Mouse (Mus musculus): ENCODE results near the gene Itm2c.

- TF ChIP-seq CTCF (IDR thresholded peaks at IDR 0.05; ENCODE audit: low read depth) (no peak), EP300 (IDR thresholded peaks at IDR 0.05; ENCODE audit: low read depth) (no peak)
Measured at GRCm38 (mm10) chr1:85957290-85957689, 63.2 kb downstream of the Itm2c start.

Data from liver, embryonic 14.5 days (tissue).